Mouse (Mus musculus): ENCODE results near the gene Calcoco1. TPM values are rescaled to one million over a fixed set of nuclear protein-coding genes. Genes with fewer than 3 reads are reported as not detected.

The Calcoco1 gene
- polyA plus RNA-seq (2014; fragmentation: Nextera tagmentation; extraction: Ambion mirVana): 36.7 and 40.9 TPM in 2 replicates

DNA sequence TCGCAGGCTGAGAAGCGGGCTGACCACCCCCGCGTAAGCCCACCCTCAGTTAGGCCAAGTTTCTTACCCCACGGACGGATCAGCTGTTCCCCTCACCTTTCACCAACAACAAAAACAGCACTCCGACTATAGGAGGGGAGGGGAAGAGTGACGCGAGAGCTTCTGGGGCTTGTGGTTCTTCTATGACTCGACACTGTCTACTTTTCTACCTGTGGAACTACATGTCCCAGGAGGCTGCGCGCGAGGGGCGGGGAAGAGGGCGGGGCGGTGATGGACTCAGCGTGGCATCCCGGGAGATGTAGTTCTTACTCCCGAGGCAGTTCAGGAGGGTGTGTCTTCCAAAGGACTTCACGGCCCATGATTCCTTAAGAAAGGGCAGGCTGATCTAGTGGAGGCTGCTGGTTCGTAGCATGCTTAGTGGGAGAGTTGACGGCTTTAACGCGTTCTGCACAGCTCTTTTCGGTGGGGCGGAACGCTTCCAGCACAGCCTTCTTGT, at the start of gene Calcoco1:
Gene Calcoco1, minus strand, starts transcription at position 199 of the 496 bp plus-strand sequence.
- ATAC-seq (ENCODE audit: insufficient read depth, low FRiP score, low TSS enrichment) (peak; percentile 98), DNase-seq (ENCODE audit: low spot score) (peak; percentile 98)
- H3K9me3 ChIP-seq (ENCODE audit: control insufficient read depth, low read length): no peaks in the 10 kb centered on the region
- no peaks in the 10 kb centered on the region for H3K36me3 ChIP-seq (ENCODE audit: control insufficient read depth, insufficient read depth, low read length)
- peaks cover 6% of the 10 kb centered on the region; the same call in 1 of the 2 replicates for H3K4me1 ChIP-seq (ENCODE audit: control insufficient read depth, insufficient read depth, low read length)
- WGBS: 1% methylated on average over 27 of the region's 27 CpGs
- peak within 1 kb of the TSS; percentile 69 for H3K4me2 ChIP-seq (ENCODE audit: low read depth)
- H3K9ac ChIP-seq (ENCODE audit: low read length): peak within 1 kb of the TSS; percentile 52
- H3K27ac ChIP-seq (ENCODE audit: low read depth, low read length): no peak within 1 kb of the TSS
- H3K4me3 ChIP-seq (ENCODE audit: low read depth, low read length): peak within 1 kb of the TSS; percentile 64
- H3K27me3 ChIP-seq (ENCODE audit: control insufficient read depth, insufficient read depth, low read length): no peaks in the 10 kb centered on the region

- H3K9ac ChIP-seq (ENCODE audit: low read length): no peak overlapping the region
- ATAC-seq (ENCODE audit: insufficient read depth, low FRiP score, low TSS enrichment): no peak
- H3K4me3 ChIP-seq (ENCODE audit: low read depth, low read length): no peak overlapping the region
- H3K9me3 ChIP-seq (ENCODE audit: control insufficient read depth, low read length): no peaks in the 10 kb centered on the region
- H3K27me3 ChIP-seq (ENCODE audit: control insufficient read depth, insufficient read depth, low read length): no peaks in the 10 kb centered on the region
- H3K4me2 ChIP-seq (ENCODE audit: low read depth): no peak overlapping the region
- no peak overlapping the region for H3K27ac ChIP-seq (ENCODE audit: low read depth, low read length)
- no peak for DNase-seq (ENCODE audit: low spot score)
- no peaks in the 10 kb centered on the region for H3K4me1 ChIP-seq (ENCODE audit: control insufficient read depth, insufficient read depth, low read length)
- WGBS: 47% methylated on average over 7 of the region's 7 CpGs
- H3K36me3 ChIP-seq (ENCODE audit: control insufficient read depth, insufficient read depth, low read length): no peaks in the 10 kb centered on the region
Observed at GRCm38 (mm10) chr15:102770866-102771265, 48.9 kb upstream of the Calcoco1 start.

DNA sequence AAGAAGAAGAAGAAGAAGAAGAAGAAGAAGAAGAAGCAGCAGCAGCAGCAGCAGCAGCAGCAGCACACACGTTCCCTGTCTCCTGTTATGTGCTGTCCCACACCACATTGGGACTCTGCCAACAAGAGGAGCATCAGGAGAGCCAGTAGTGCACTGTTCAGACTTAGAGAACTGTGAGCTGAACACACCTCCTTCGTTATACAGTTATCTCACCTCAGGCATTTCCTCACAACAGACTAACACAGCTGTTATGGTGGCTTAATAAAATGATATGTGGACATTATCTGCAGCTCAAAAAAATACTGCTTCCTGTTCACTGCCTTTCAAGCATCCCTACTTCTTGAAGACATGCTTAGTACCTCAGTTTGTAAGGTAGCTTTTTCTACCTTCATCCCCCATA, 43.2 kb upstream of the Calcoco1 start:
- no peak overlapping the region for H3K27ac ChIP-seq (ENCODE audit: low read depth, low read length)
- 0 out of 2 replicates have a peak, but pooled peaks cover 6% of the 10 kb centered on the region for H3K27me3 ChIP-seq (ENCODE audit: control insufficient read depth, insufficient read depth, low read length)
- no peak for DNase-seq (ENCODE audit: low spot score)
- no peak for ATAC-seq (ENCODE audit: insufficient read depth, low FRiP score, low TSS enrichment)
- H3K36me3 ChIP-seq (ENCODE audit: control insufficient read depth, insufficient read depth, low read length): no peaks in the 10 kb centered on the region
- H3K4me3 ChIP-seq (ENCODE audit: low read depth, low read length): no peak overlapping the region
- H3K9ac ChIP-seq (ENCODE audit: low read length): no peak overlapping the region
- no peaks in the 10 kb centered on the region for H3K9me3 ChIP-seq (ENCODE audit: control insufficient read depth, low read length)
- 53% methylated on average over 2 of the region's 2 CpGs for WGBS
- H3K4me2 ChIP-seq (ENCODE audit: low read depth): no peak overlapping the region
- H3K4me1 ChIP-seq (ENCODE audit: control insufficient read depth, insufficient read depth, low read length): no peaks in the 10 kb centered on the region

DNA sequence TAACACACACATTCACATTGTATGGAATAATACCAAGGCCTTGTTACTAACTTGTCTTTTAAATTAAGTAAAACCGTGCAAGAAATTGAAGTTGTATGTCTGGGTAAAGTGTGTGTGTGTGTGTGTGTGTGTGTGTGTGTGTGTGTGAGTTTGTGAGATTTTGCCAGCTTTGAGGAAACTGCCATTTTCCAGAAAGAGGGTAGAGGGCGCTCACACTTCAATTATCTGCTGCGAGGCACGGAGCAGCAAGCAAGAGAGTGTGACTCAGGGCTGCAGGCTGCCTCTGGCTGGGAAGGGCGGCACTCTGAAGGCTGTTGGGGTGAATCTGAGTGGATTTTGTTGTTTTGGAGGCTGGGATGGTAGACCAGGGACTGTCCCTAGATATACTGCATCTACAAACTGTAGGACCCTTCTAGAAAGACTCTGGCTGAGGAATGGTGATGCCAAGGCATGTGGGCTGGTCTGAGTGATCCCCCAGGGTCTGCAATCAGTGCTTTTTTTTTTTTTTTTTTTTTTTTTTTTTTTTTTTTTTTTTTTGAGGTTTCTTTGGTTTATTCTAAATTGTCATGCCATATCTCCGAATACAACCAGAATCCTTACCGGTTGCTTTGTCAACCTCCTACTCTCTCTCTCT, 39.9 kb upstream of the Calcoco1 start:
- ATAC-seq (ENCODE audit: insufficient read depth, low FRiP score, low TSS enrichment) (no peak), DNase-seq (ENCODE audit: low spot score) (peak; percentile 71)
- Histone ChIP-seq H3K27me3 (ENCODE audit: control insufficient read depth, insufficient read depth, low read length) (0 out of 2 replicates have a peak, but pooled peaks cover 6% of the 10 kb centered on the region), H3K4me1 (ENCODE audit: control insufficient read depth, insufficient read depth, low read length) (no peaks in the 10 kb centered on the region), H3K9ac (ENCODE audit: low read length) (no peak overlapping the region), H3K4me3 (ENCODE audit: low read depth, low read length) (no peak overlapping the region), H3K27ac (ENCODE audit: low read depth, low read length) (no peak overlapping the region), H3K36me3 (ENCODE audit: control insufficient read depth, insufficient read depth, low read length) (no peaks in the 10 kb centered on the region), H3K9me3 (ENCODE audit: control insufficient read depth, low read length) (no peaks in the 10 kb centered on the region), H3K4me2 (ENCODE audit: low read depth) (no peak overlapping the region)
- WGBS: 11% methylated on average over 7 of the region's 7 CpGs

- H3K36me3 ChIP-seq (ENCODE audit: control insufficient read depth, insufficient read depth, low read length): no peaks in the 10 kb centered on the region
- 90% methylated on average over 1 of the region's 1 CpGs for WGBS
- no peak for ATAC-seq (ENCODE audit: insufficient read depth, low FRiP score, low TSS enrichment)
Observed at GRCm38 (mm10) chr15:102757686-102758085, 35.7 kb upstream of the Calcoco1 start.

GRCm38 (mm10) chr15:102755053-102755452, 33.1 kb upstream of the Calcoco1 start:
- H3K36me3 ChIP-seq (ENCODE audit: control insufficient read depth, insufficient read depth, low read length): no peaks in the 10 kb centered on the region
- H3K4me1 ChIP-seq (ENCODE audit: control insufficient read depth, insufficient read depth, low read length): no peaks in the 10 kb centered on the region; the same call in 1 of the 2 replicates
- H3K4me3 ChIP-seq (ENCODE audit: low read depth, low read length): no peak overlapping the region
- H3K27ac ChIP-seq (ENCODE audit: low read depth, low read length): peak overlapping the region; percentile 64
- 0 out of 2 replicates have a peak overlapping the region, but pooled peaks have one; percentile 11 for H3K9ac ChIP-seq (ENCODE audit: low read length)
- DNase-seq (ENCODE audit: low spot score) (no peak), ATAC-seq (ENCODE audit: insufficient read depth, low FRiP score, low TSS enrichment) (peak; percentile 25; the same call in 1 of the 2 replicates)
- H3K27me3 ChIP-seq (ENCODE audit: control insufficient read depth, insufficient read depth, low read length): 0 out of 2 replicates have a peak, but pooled peaks cover 5% of the 10 kb centered on the region
- no peak overlapping the region for H3K4me2 ChIP-seq (ENCODE audit: low read depth)
- WGBS: 23% methylated on average over 5 of the region's 5 CpGs
- no peaks in the 10 kb centered on the region for H3K9me3 ChIP-seq (ENCODE audit: control insufficient read depth, low read length)

More at GRCm38 (mm10) chr15:102757686-102758085, 35.7 kb upstream of the Calcoco1 start:
- Histone ChIP-seq H3K27me3 (ENCODE audit: control insufficient read depth, insufficient read depth, low read length) (0 out of 2 replicates have a peak, but pooled peaks cover 5% of the 10 kb centered on the region), H3K4me1 (ENCODE audit: control insufficient read depth, insufficient read depth, low read length) (no peaks in the 10 kb centered on the region; the same call in 1 of the 2 replicates), H3K27ac (ENCODE audit: low read depth, low read length) (no peak overlapping the region), H3K9ac (ENCODE audit: low read length) (no peak overlapping the region), H3K4me3 (ENCODE audit: low read depth, low read length) (no peak overlapping the region), H3K4me2 (ENCODE audit: low read depth) (no peak overlapping the region), H3K9me3 (ENCODE audit: control insufficient read depth, low read length) (no peaks in the 10 kb centered on the region)
- DNase-seq (ENCODE audit: low spot score): no peak

- 29% methylated on average over 6 of the region's 7 CpGs for WGBS
- no peaks in the 10 kb centered on the region; the same call in 1 of the 2 replicates for H3K4me1 ChIP-seq (ENCODE audit: control insufficient read depth, insufficient read depth, low read length)
- H3K4me3 ChIP-seq (ENCODE audit: low read depth, low read length): no peak overlapping the region
- ATAC-seq (ENCODE audit: insufficient read depth, low FRiP score, low TSS enrichment): no peak
- H3K9me3 ChIP-seq (ENCODE audit: control insufficient read depth, low read length): no peaks in the 10 kb centered on the region
- H3K36me3 ChIP-seq (ENCODE audit: control insufficient read depth, insufficient read depth, low read length): no peaks in the 10 kb centered on the region
- H3K9ac ChIP-seq (ENCODE audit: low read length): no peak overlapping the region
- no peak for DNase-seq (ENCODE audit: low spot score)
- H3K4me2 ChIP-seq (ENCODE audit: low read depth): no peak overlapping the region
- peak overlapping the region; percentile 64 for H3K27ac ChIP-seq (ENCODE audit: low read depth, low read length)
- 0 out of 2 replicates have a peak, but pooled peaks cover 5% of the 10 kb centered on the region for H3K27me3 ChIP-seq (ENCODE audit: control insufficient read depth, insufficient read depth, low read length)
Observed at GRCm38 (mm10) chr15:102754361-102754760, 32.4 kb upstream of the Calcoco1 start.

DNA sequence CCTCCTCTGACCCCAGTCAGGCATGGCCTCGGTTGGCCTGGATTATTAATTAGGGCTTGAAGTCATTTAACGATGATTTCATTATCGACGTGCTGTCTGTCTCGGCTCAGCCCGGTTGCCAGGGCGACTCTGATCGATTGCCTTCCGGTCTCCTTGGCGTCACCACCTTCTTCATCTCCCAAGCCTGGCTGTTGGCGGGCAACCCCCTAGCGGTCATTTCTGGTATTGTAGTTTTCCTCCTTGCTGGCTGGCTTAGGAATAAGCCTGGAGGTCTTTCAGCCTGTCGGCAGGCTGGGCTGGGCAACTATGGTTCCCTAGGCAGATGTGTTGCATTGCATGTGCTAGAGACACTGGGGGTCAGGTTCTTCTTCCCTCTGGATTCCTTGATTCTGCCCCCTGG, 31.2 kb upstream of the Calcoco1 start:
- WGBS: 2% methylated on average over 13 of the region's 13 CpGs
- ATAC-seq (ENCODE audit: insufficient read depth, low FRiP score, low TSS enrichment) (peak; percentile 53; the same call in 1 of the 2 replicates), DNase-seq (ENCODE audit: low spot score) (peak; percentile 85)
- H3K4me1 ChIP-seq (ENCODE audit: control insufficient read depth, insufficient read depth, low read length): no peaks in the 10 kb centered on the region; the same call in 1 of the 2 replicates
- no peaks in the 10 kb centered on the region for H3K9me3 ChIP-seq (ENCODE audit: control insufficient read depth, low read length)
- H3K4me2 ChIP-seq (ENCODE audit: low read depth): 0 out of 2 replicates have a peak overlapping the region, but pooled peaks have one; percentile 3
- no peak overlapping the region for H3K4me3 ChIP-seq (ENCODE audit: low read depth, low read length)
- H3K27ac ChIP-seq (ENCODE audit: low read depth, low read length): no peak overlapping the region
- H3K9ac ChIP-seq (ENCODE audit: low read length): no peak overlapping the region
- peaks cover 11% of the 10 kb centered on the region for H3K27me3 ChIP-seq (ENCODE audit: control insufficient read depth, insufficient read depth, low read length)
- no peaks in the 10 kb centered on the region for H3K36me3 ChIP-seq (ENCODE audit: control insufficient read depth, insufficient read depth, low read length)

All from neural tube, embryonic 11.5 days (tissue).